Mouse (Mus musculus): ENCODE data around the gene Usp17lb. TPM values are rescaled to one million over a fixed set of nuclear protein-coding genes. Genes with fewer than 3 reads are reported as not detected.
"Not testable (repeated sequence)": the region's sequence is repeated elsewhere in the genome, so short reads cannot be mapped to it uniquely, and the experiment has no call there.

Gene Usp17lb
- not detected in 2 replicates for polyA plus RNA-seq (2015; fragmentation: Nextera tagmentation; extraction: Ambion mirVana)

DNA sequence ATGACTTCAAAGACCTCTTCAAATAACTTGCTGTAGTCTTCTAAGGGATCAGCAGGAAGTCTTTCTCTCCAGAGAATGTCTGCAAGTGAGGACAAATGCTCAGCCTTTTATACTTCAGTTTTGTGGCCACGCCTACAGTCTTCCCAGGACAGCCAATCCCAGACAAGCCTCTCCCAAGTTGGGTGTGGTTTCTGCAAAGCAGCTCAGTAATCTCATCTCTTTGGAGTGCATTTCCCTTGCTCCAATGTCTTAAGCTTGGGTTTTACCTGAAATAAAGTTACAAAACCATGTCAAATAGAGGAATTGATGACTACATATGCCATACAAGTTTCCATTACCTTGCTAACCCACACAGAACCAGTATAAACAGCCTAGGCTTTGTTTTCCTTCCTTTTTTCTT, at the start of gene Usp17lb:
Gene Usp17lb, minus strand, starts transcription at position 101 of the 400 bp plus-strand sequence.
- no peak within 1 kb of the TSS for H3K27ac ChIP-seq
- no peaks in the 10 kb centered on the region for H3K4me1 ChIP-seq
- no peaks in the 10 kb centered on the region for H3K9me3 ChIP-seq
- no peak for ATAC-seq (ENCODE audit: low FRiP score, low read depth)
- H3K27me3 ChIP-seq, result no peaks in the 10 kb centered on the region
- no peak within 1 kb of the TSS for H3K4me2 ChIP-seq (replicated peaks)
- 57% methylated on average over 1 of the region's 1 CpGs for WGBS
- no peak within 1 kb of the TSS for H3K4me3 ChIP-seq
- H3K36me3 ChIP-seq, result no peaks in the 10 kb centered on the region
- no peak within 1 kb of the TSS for H3K9ac ChIP-seq

DNA sequence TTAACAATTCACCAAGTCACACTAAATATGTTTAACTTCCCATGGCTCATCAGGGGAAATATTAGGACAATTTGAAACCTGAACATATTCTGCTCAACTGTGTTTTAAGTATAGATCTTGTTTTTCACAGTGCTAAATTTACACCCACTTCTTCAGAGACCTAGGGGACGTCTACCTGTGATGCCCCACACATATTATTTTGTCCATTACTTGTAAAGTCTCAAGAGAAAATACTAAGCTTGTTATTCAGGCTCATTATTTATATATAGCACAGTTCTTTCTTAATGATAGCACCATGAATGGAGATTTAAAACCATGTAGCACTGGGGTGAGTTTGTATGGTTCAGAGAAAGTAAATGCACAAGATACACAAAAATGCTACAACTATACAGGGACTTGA, 35.3 kb upstream of the Usp17lb start, which contains the start of gene Olfr665:
Gene Olfr665, plus strand, starts transcription at position 301 of the 400 bp plus-strand sequence.
- ATAC-seq (ENCODE audit: low FRiP score, low read depth), result no peak

DNA sequence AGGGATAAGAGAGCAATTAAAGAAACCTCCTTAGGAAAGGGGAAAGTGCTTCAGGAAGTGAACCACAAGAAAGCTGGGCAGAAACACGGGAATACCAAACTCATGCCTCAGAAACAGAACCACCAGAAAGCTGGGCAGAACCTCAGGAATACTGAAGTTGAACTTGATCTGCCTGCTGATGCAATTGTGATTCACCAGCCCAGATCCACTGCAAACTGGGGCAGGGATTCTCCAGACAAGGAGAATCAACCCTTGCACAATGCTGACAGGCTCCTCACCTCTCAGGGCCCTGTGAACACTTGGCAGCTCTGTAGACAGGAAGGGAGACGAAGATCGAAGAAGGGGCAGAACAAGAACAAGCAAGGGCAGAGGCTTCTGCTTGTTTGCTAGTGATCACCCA, 19.0 kb upstream of the Usp17lb start:
- Histone ChIP-seq H3K9me3 (no peaks in the 10 kb centered on the region), H3K4me1 (no peaks in the 10 kb centered on the region), H3K9ac (no peak overlapping the region), H3K27ac (no peak overlapping the region), H3K4me2 (replicated peaks) (no peak overlapping the region), H3K27me3 (no peaks in the 10 kb centered on the region), H3K36me3 (no peaks in the 10 kb centered on the region), H3K4me3 (no peak overlapping the region)
- no peak for ATAC-seq (ENCODE audit: low FRiP score, low read depth)
- 79% methylated on average over 3 of the region's 3 CpGs for WGBS

More for the DNA sequence above, 35.3 kb upstream of the Usp17lb start, which contains the start of gene Olfr665:
- Histone ChIP-seq H3K27ac (no peak within 1 kb of the TSS), H3K27me3 (no peaks in the 10 kb centered on the region), H3K36me3 (no peaks in the 10 kb centered on the region), H3K9me3 (no peaks in the 10 kb centered on the region), H3K9ac (no peak within 1 kb of the TSS), H3K4me3 (no peak within 1 kb of the TSS), H3K4me2 (replicated peaks) (no peak within 1 kb of the TSS), H3K4me1 (no peaks in the 10 kb centered on the region)
- 47% methylated on average over 1 of the region's 1 CpGs for WGBS

DNA sequence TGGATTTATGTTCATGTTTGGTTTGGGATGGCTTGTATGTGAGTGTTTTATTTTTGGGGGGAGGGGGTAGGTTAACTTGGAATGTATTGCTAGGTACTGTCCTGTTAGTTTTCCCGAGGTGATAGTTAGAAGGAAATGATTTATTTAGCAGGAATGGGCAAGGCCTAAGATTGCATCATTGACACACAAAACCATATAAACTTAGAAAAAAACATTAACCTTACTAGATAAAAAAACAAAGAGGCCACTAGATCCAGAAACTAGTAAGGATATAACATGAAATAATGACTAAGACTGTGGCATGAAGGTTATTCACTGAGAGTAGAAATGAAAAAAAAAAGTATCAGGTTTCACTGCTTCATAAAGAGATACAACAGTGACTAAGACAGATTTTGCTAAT, 15.3 kb upstream of the Usp17lb start:
- Histone ChIP-seq H3K4me3 (no peak overlapping the region), H3K36me3 (no peaks in the 10 kb centered on the region), H3K27me3 (no peaks in the 10 kb centered on the region), H3K9me3 (no peaks in the 10 kb centered on the region), H3K9ac (no peak overlapping the region), H3K4me2 (replicated peaks) (no peak overlapping the region), H3K4me1 (no peaks in the 10 kb centered on the region), H3K27ac (no peak overlapping the region)
- WGBS, result 71% methylated on average over 1 of the region's 1 CpGs
- ATAC-seq (ENCODE audit: low FRiP score, low read depth), result no peak

DNA sequence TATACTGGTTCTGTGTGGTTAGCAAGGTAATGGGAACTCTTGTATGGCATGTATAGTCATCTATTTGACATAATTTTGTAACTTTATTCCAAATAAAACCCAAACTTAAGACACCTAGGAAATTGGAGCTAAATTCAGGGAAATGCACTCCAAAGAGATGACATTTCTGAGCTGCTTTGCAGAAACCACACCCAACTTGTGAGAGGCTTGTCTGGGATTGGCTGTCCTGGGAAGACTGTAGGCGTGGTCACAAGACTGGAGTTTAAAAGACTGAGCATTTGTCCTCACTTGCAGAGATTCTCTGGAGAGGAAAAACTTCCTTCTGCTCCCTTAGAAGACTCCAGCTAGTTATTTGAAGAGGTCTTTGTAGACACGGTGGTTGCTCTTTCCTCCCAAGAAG, 14.3 kb upstream of the Usp17lb start, which contains the start of gene Usp17la:
Gene Usp17la, plus strand, starts transcription at position 301 of the 400 bp plus-strand sequence.
- not testable (repeated sequence) for H3K4me3 ChIP-seq; H3K36me3 ChIP-seq; ATAC-seq (ENCODE audit: low FRiP score, low read depth); H3K27ac ChIP-seq; H3K4me2 ChIP-seq (replicated peaks); H3K9me3 ChIP-seq; H3K9ac ChIP-seq; H3K27me3 ChIP-seq; H3K4me1 ChIP-seq
- WGBS, result 75% methylated on average over 2 of the region's 2 CpGs

DNA sequence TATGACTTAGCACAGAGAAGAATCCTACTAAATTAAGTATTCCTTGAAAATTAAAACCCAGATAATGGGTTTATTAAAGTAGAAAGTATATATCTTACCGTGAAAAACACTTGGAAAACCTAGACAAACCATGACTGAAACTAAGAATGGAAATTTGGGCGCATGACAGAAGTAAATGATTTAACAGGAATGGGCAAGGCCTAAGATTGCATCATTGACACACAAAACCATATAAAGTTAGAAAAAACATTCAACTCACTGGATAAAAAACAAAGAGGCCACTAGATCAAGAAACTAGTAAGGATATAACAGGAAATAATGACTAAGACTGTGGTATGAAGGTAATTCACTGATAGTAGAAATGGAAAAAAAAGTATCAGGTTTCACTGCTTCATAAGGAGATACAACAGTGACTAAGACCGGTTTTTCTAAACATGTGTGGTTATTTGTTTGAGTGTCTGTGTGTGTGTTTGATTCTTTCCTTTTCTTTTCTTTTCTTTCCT, 12.9 kb upstream of the Usp17lb start:
- H3K27me3 ChIP-seq, result no peaks in the 10 kb centered on the region
- no peaks in the 10 kb centered on the region for H3K9me3 ChIP-seq
- no peak overlapping the region for H3K27ac ChIP-seq
- H3K4me2 ChIP-seq (replicated peaks), result no peak overlapping the region
- H3K36me3 ChIP-seq, result no peaks in the 10 kb centered on the region
- H3K4me1 ChIP-seq, result no peaks in the 10 kb centered on the region
- H3K4me3 ChIP-seq, result no peak overlapping the region
- WGBS, result 79% methylated on average over 3 of the region's 3 CpGs
- no peak overlapping the region for H3K9ac ChIP-seq
- ATAC-seq (ENCODE audit: low FRiP score, low read depth), result no peak

DNA sequence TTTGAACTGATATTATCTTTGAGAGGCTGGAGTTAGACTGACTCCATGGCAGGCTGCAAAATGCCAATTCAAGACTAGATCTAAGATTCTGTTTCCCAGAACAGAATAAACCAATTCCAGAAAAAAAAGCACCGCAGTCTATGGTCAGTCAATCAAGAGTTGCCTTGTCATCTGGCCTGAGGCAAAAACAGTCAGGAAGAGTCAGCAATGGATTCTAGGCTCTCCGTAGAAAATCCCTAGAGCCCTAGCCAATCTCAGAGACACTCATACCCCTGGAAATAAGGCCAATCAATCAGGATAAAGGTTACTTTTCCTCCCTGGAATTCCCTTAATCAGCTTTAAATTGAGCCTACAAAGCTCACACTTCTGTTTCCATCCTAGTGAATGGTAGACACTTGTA, 9.1 kb upstream of the Usp17lb start:
- H3K27me3 ChIP-seq; H3K9ac ChIP-seq; H3K4me2 ChIP-seq (replicated peaks); H3K27ac ChIP-seq; H3K4me3 ChIP-seq; H3K9me3 ChIP-seq; ATAC-seq (ENCODE audit: low FRiP score, low read depth); H3K36me3 ChIP-seq; H3K4me1 ChIP-seq: not testable (repeated sequence)
- 73% methylated on average over 2 of the region's 2 CpGs for WGBS

DNA sequence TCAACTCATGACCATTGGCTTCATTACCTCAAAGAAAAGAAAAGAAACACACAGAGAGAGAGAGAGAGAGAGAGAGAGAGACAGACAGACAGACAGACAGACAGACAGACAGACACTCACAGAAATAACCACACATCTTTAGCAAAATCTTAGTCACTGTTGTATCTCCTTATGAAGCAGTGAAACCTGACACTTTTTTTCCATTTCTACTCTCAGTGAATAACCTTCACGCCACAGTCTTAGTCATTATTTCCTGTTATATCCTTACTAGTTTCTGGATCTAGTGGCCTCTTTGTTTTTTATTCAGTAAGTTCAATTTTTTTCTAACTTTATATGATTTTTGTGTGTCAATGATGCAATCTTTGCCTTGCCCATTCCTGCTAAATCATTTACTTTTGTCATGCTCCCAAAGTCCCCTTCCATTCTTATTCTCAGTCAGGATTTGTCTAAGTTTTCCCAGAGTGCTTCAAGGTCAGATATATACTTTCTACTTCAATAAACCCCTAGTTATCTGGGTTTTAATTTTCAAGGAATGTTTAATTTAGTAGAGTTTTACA, 1.4 kb upstream of the Usp17lb start:
- Histone ChIP-seq H3K9me3 (no peaks in the 10 kb centered on the region), H3K27ac (no peak overlapping the region), H3K9ac (no peak overlapping the region), H3K4me3 (no peak overlapping the region), H3K4me2 (replicated peaks) (no peak overlapping the region), H3K36me3 (no peaks in the 10 kb centered on the region), H3K27me3 (no peaks in the 10 kb centered on the region), H3K4me1 (no peaks in the 10 kb centered on the region)
- no peak for ATAC-seq (ENCODE audit: low FRiP score, low read depth)
- WGBS, result 77% methylated on average over 1 of the region's 1 CpGs

DNA sequence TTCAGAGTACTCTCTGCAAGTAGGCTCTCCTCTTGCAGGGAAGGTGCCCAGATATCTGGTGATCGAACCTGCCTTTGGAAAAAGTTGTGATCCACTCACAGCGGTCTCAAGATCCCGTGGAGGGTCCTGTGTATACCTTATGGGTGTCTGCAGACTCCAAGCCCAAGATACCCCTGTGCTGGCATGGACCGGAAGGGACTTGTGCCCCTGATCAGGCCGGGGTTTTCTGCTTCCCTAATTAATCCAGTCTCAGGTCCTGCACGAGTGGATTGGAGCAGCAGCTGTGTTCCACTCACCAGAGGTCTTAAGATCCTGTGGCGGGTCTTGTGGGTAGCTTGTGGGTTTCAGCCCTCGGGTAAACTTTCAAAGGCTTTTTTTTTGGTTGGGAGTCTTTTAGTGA, 32.1 kb downstream of the Usp17lb start:
- H3K9me3 ChIP-seq; H3K9ac ChIP-seq; H3K27me3 ChIP-seq; H3K27ac ChIP-seq; ATAC-seq (ENCODE audit: low FRiP score, low read depth); H3K4me2 ChIP-seq (replicated peaks); H3K4me1 ChIP-seq; H3K4me3 ChIP-seq; H3K36me3 ChIP-seq: not testable (repeated sequence)
- WGBS, result 86% methylated on average over 8 of the region's 8 CpGs

DNA sequence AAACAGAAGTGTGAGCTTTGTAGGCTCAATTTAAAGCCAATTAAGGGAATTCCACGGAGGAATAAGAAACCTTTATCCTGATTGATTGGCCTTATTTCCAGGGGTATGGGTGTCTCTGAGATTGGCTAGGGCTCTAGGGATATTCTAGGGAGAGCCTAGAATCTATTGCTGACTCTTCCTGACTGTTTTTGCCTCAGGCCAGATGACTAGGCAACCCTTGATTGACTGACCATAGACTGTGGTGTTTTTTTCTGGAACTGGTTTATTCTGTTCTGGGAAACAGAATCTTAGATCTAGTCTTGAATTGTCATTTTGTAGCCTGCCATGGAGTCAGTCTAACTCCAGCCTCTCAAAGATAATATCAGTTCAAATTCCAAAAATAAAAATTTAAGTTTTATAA, 51.6 kb downstream of the Usp17lb start:
- Histone ChIP-seq H3K4me3 (no peak overlapping the region), H3K36me3 (no peaks in the 10 kb centered on the region), H3K9me3 (no peaks in the 10 kb centered on the region), H3K9ac (no peak overlapping the region), H3K27me3 (no peaks in the 10 kb centered on the region), H3K4me1 (no peaks in the 10 kb centered on the region), H3K27ac (no peak overlapping the region), H3K4me2 (replicated peaks) (no peak overlapping the region)
- 61% methylated on average over 1 of the region's 1 CpGs for WGBS
- ATAC-seq (ENCODE audit: low FRiP score, low read depth), result no peak

Other genes starting within 250 kb of the Usp17lb start
- not detected in 2 replicates for gene Olfr655, start 240.8 kb downstream of the Usp17lb start, polyA plus RNA-seq (2015; fragmentation: Nextera tagmentation; extraction: Ambion mirVana)
- not detected in 2 replicates for gene Olfr656, start 228.6 kb downstream of the Usp17lb start, polyA plus RNA-seq (2015; fragmentation: Nextera tagmentation; extraction: Ambion mirVana)
- gene Olfr657, start 217.8 kb downstream of the Usp17lb start, polyA plus RNA-seq (2015; fragmentation: Nextera tagmentation; extraction: Ambion mirVana), result not detected in 2 replicates
- gene Olfr658, start 195.3 kb downstream of the Usp17lb start, polyA plus RNA-seq (2015; fragmentation: Nextera tagmentation; extraction: Ambion mirVana), result not detected in 2 replicates
- not detected in 2 replicates for gene Olfr659, start 175.8 kb downstream of the Usp17lb start, polyA plus RNA-seq (2015; fragmentation: Nextera tagmentation; extraction: Ambion mirVana)
- not detected in 2 replicates for gene Olfr661, start 156.1 kb downstream of the Usp17lb start, polyA plus RNA-seq (2015; fragmentation: Nextera tagmentation; extraction: Ambion mirVana)
- not detected in 2 replicates for gene Usp17le, start 65.1 kb downstream of the Usp17lb start, polyA plus RNA-seq (2015; fragmentation: Nextera tagmentation; extraction: Ambion mirVana)
- not detected in 2 replicates for gene Usp17la, start 14.4 kb upstream of the Usp17lb start, polyA plus RNA-seq (2015; fragmentation: Nextera tagmentation; extraction: Ambion mirVana)
- gene Olfr665, start 35.4 kb upstream of the Usp17lb start, polyA plus RNA-seq (2015; fragmentation: Nextera tagmentation; extraction: Ambion mirVana), result not detected in 2 replicates
- not detected in 2 replicates for gene Olfr666, start 53.3 kb upstream of the Usp17lb start, polyA plus RNA-seq (2015; fragmentation: Nextera tagmentation; extraction: Ambion mirVana)
- gene Olfr667, start 78.9 kb upstream of the Usp17lb start, polyA plus RNA-seq (2015; fragmentation: Nextera tagmentation; extraction: Ambion mirVana), result not detected in 2 replicates
- gene Olfr668, start 85.5 kb upstream of the Usp17lb start, polyA plus RNA-seq (2015; fragmentation: Nextera tagmentation; extraction: Ambion mirVana), result not detected in 2 replicates
- gene Olfr669, start 91.6 kb upstream of the Usp17lb start, polyA plus RNA-seq (2015; fragmentation: Nextera tagmentation; extraction: Ambion mirVana), result not detected in 2 replicates
- gene Olfr670, start 120.0 kb upstream of the Usp17lb start, polyA plus RNA-seq (2015; fragmentation: Nextera tagmentation; extraction: Ambion mirVana), result not detected in 2 replicates
- gene Olfr671, start 136.5 kb upstream of the Usp17lb start, polyA plus RNA-seq (2015; fragmentation: Nextera tagmentation; extraction: Ambion mirVana), result not detected in 2 replicates
- not detected in 2 replicates for gene Olfr672, start 159.4 kb upstream of the Usp17lb start, polyA plus RNA-seq (2015; fragmentation: Nextera tagmentation; extraction: Ambion mirVana)
- not detected in 2 replicates for gene Olfr675, start 185.9 kb upstream of the Usp17lb start, polyA plus RNA-seq (2015; fragmentation: Nextera tagmentation; extraction: Ambion mirVana)
- gene Olfr676, start 190.1 kb upstream of the Usp17lb start, polyA plus RNA-seq (2015; fragmentation: Nextera tagmentation; extraction: Ambion mirVana), result not detected in 2 replicates
- not detected in 2 replicates for gene Olfr677, start 208.8 kb upstream of the Usp17lb start, polyA plus RNA-seq (2015; fragmentation: Nextera tagmentation; extraction: Ambion mirVana)
- not detected in 2 replicates for gene Olfr678, start 221.9 kb upstream of the Usp17lb start, polyA plus RNA-seq (2015; fragmentation: Nextera tagmentation; extraction: Ambion mirVana)
- not detected in 2 replicates for gene Olfr679, start 238.6 kb upstream of the Usp17lb start, polyA plus RNA-seq (2015; fragmentation: Nextera tagmentation; extraction: Ambion mirVana)